Mouse (Mus musculus): ENCODE measurements at regions not wholly inside any gene's neighbourhood (a gene's known extent, or its start where the extent isn't known, plus 50 kb on each side); places are given as distances from the start of the nearest gene placed in this dataset.

DNA sequence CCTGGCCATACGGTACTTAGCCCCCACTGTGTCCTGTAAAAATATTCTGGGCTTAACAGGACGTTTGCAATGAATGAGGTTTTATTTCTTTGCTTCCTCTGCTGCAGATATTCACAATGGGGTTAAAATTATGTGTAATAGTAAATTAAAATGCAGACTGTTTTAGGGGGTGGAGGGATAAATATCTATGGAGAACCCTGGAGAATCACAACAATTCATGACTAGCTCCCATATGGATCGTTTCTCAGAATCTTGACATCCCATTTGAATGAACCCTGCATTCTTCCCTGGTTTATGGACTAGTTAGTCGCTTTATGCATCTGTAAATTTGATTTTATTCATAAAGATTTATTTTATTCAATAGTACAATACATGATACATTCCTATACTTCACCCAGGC, 378.3 kb upstream of the Igfbp3 start:
- no peak for TF ChIP-seq CTCF (IDR thresholded peaks at IDR 0.05; ENCODE audit: control insufficient read depth, insufficient read depth, insufficient read length)
- TF ChIP-seq MYOD1 (IDR thresholded peaks at IDR 0.05; ENCODE audit: control insufficient read depth, insufficient read length, low read depth), result no peak
- TF ChIP-seq USF1 (IDR thresholded peaks at IDR 0.05; ENCODE audit: low read depth), result no peak
- TF ChIP-seq MAX (IDR thresholded peaks at IDR 0.05), result no peak
- no peak for TF ChIP-seq MYOG (IDR thresholded peaks at IDR 0.05; ENCODE audit: control insufficient read depth, extremely low read depth, insufficient read length)
- TF ChIP-seq CEBPB (IDR thresholded peaks at IDR 0.05; ENCODE audit: low read depth), result no peak
- TF ChIP-seq FOSL1 (IDR thresholded peaks at IDR 0.05; ENCODE audit: insufficient read depth, low read length, poor library complexity, severe bottlenecking), result no peak
